Mouse (Mus musculus) liver, embryonic 15.5 days (tissue): Measurements from ENCODE around the gene Mapre3. TPM values are rescaled to one million over a fixed set of nuclear protein-coding genes. Genes with fewer than 3 reads are reported as not detected.

Experiments
- ATAC-seq: fragments of 200-750 bp; cut with Nextera tagmentation; 2 replicates; pipeline ENCODE4 v1.8.0; 2017; ENCODE audit warnings: moderate number of reproducible peaks, mild to moderate bottlenecking, moderate library complexity; ENCODE audit not compliant: insufficient read depth
- H3K27ac ChIP-seq: fragments of 300-500 bp; sonication (generic); replicated peaks from 2 replicates; pipeline ENCODE4 v1.5.1; 2015; ENCODE audit warnings: mild to moderate bottlenecking, inconsistent platforms
- H3K27me3 ChIP-seq: fragments of 300-500 bp; sonication (generic); 2 replicates; pipeline ENCODE4 v1.6.1; 2015; ENCODE audit warnings: mild to moderate bottlenecking, inconsistent platforms
- H3K36me3 ChIP-seq: fragments of 300-500 bp; sonication (generic); replicated peaks from 2 replicates; pipeline ENCODE4 v1.6.1; 2015; ENCODE audit warnings: moderate library complexity, mild to moderate bottlenecking, inconsistent platforms
- H3K4me1 ChIP-seq: fragments of 300-500 bp; sonication (generic); replicated peaks from 2 replicates; pipeline ENCODE4 v1.6.1; 2015; ENCODE audit warnings: inconsistent platforms
- H3K4me2 ChIP-seq: fragments of 300-500 bp; sonication (generic); 2 replicates; pipeline ENCODE4 v1.6.1; 2015; ENCODE audit warnings: moderate library complexity, mild to moderate bottlenecking, inconsistent platforms
- H3K4me3 ChIP-seq: fragments of 300-500 bp; sonication (generic); replicated peaks from 2 replicates; pipeline ENCODE4 v1.5.1; 2015; ENCODE audit warnings: mild to moderate bottlenecking, inconsistent platforms
- H3K9ac ChIP-seq: fragments of 300-500 bp; sonication (generic); 2 replicates; pipeline ENCODE4 v1.6.1; 2015; ENCODE audit warnings: moderate library complexity, mild to moderate bottlenecking, inconsistent platforms
- H3K9me3 ChIP-seq: fragments of 300-500 bp; sonication (generic); replicated peaks from 2 replicates; pipeline ENCODE4 v1.6.1; 2016; ENCODE audit warnings: inconsistent platforms
- WGBS: fragments of 180-500 bp; shearing (Covaris S2); methylation state at CpG from one replicate; pipeline ENCODE4 v1.1.7; 2015; ENCODE audit warnings: mixed read lengths; ENCODE audit not compliant: insufficient replicate concordance; 5-methylcytosine and 5-hydroxymethylcytosine counted together
- polyA plus RNA-seq: library from polyadenylated mRNA; unstranded; fragments of >200 nt; fragmentation: Nextera tagmentation; extraction: Ambion mirVana; gene quantifications from 2 replicates; pipeline ENCODE4 v1.2.1, GENCODE M21; 2015

Gene Mapre3
- polyA plus RNA-seq, 1 experiment from 2014 or later = 2.9 TPM

DNA sequence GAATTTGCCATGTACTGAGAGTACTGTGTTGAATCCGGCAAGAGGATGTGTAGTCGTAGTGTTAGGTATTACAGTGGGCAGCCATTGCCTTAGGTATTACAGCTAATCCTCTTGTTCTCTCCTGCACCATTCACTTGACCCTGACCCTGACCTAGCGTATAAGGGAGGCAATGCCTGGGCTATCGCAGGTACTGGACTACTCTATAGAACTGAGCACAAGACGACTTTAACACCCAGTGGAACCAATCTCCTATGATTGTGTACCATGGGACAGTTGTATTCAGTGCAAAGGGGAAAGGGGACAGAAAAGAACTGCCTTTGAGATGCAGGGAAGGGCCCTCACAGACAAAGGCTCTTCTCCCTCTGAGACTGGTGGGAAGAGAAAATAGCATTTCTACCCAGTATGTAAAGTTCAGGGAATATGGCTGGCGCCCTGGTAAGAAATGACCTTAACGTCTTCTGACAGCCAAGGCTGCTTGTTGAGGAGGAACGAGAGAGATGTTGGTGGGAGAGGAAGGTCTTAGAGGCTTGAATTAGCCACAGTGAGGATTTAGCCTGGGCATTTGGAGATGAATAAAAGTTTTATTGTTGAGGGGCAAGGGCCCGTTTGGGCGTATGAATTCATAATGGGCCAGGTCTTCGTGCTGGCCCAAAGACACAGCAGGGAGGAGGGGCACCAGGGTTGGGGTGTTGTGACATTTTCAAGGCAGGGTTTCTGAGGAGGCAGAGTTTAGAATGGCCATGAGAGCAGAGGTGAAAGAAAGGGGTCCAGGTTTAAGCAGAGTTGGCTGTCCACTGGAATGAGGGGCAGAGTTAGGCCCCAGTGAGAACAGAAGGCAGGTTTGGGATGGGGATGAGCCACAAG, 9.9 kb downstream of the Mapre3 start:
- H3K9ac ChIP-seq = no peak overlapping the region
- no peaks in the 10 kb centered on the region for H3K36me3 ChIP-seq
- no peaks in the 10 kb centered on the region for H3K4me1 ChIP-seq
- H3K27ac ChIP-seq = no peak overlapping the region
- no peak overlapping the region for H3K4me2 ChIP-seq
- 66% methylated on average over 11 of the region's 11 CpGs for WGBS
- no peaks in the 10 kb centered on the region for H3K27me3 ChIP-seq
- no peak overlapping the region for H3K4me3 ChIP-seq
- H3K9me3 ChIP-seq = no peaks in the 10 kb centered on the region
- ATAC-seq = no peak

DNA sequence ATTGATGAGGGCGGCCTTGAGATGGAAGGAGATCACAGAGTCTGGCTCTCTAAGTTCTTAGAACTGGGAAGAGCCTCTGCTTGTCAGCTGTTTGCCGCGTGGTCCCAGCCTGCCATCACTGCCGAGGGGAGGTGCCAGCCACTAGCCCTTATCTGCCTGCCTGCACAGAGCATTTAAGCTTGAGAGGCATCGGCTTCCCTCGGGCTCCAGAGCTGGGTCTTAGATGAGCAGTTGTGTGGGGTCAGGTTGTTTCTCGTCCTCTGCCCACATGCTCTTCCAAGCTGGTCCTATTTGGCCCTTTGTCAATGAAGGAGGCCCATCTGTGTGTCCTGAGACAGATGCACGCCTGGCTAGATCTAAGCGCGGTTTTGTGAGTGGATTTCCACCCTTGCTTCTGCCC, 10.7 kb downstream of the Mapre3 start:
- Histone ChIP-seq H3K4me2 (no peak overlapping the region), H3K27me3 (no peaks in the 10 kb centered on the region), H3K4me1 (no peaks in the 10 kb centered on the region), H3K9ac (no peak overlapping the region), H3K9me3 (no peaks in the 10 kb centered on the region), H3K36me3 (no peaks in the 10 kb centered on the region), H3K27ac (no peak overlapping the region), H3K4me3 (no peak overlapping the region)
- 42% methylated on average over 10 of the region's 10 CpGs for WGBS
- ATAC-seq = no peak

DNA sequence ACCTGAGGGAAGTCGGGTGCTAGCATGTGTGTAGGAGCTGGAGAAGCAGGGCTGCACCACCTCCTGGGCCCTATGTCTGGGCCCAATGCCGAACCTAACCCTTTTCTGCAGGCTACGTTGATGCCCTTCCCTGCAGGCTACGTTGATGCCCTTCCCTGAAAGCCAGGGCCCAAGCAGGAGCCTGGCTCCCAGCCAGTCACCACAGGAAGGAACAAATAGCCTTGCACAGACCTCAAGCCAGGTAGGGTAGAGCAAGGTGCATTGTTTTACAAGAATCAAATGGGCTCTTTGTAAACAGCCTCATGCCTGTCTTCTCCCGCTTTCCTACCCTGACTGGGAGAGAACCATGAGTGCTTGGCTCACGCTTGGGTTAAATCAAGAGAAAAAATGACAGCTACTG, 11.4 kb downstream of the Mapre3 start:
- no peaks in the 10 kb centered on the region for H3K4me1 ChIP-seq
- H3K9me3 ChIP-seq = no peaks in the 10 kb centered on the region
- no peak overlapping the region for H3K4me2 ChIP-seq
- no peak overlapping the region for H3K9ac ChIP-seq
- no peak overlapping the region for H3K4me3 ChIP-seq
- WGBS = 58% methylated on average over 6 of the region's 6 CpGs
- ATAC-seq = no peak
- H3K27me3 ChIP-seq = no peaks in the 10 kb centered on the region
- no peaks in the 10 kb centered on the region for H3K36me3 ChIP-seq
- no peak overlapping the region for H3K27ac ChIP-seq

DNA sequence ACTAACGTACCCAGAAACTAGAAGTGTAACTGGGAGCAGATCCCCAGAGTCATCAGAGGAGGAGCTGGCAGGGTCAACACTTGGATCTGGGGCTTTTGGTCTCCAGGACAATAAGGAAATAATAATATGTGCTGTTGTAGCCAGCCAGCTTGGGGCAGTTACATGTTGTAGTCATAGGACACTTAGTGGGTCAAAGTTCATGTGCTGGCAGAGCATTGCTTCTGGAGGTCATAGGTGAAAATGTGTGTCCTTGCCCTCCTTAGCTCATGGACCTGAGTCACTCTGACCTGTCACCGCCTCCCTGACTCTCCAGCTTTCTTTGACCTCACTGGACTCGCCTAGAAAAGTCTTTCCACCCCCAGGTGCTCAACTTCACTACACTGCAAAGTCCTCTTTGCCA, 19.0 kb downstream of the Mapre3 start:
- H3K4me1 ChIP-seq = 0 out of 2 replicates have a peak, but pooled peaks cover 8% of the 10 kb centered on the region
- H3K4me3 ChIP-seq = no peak overlapping the region
- no peaks in the 10 kb centered on the region for H3K36me3 ChIP-seq
- no peak overlapping the region for H3K4me2 ChIP-seq
- no peak overlapping the region for H3K9ac ChIP-seq
- no peak for ATAC-seq
- no peaks in the 10 kb centered on the region for H3K27me3 ChIP-seq
- H3K9me3 ChIP-seq = no peaks in the 10 kb centered on the region
- no peak overlapping the region for H3K27ac ChIP-seq
- 48% methylated on average over 3 of the region's 3 CpGs for WGBS

DNA sequence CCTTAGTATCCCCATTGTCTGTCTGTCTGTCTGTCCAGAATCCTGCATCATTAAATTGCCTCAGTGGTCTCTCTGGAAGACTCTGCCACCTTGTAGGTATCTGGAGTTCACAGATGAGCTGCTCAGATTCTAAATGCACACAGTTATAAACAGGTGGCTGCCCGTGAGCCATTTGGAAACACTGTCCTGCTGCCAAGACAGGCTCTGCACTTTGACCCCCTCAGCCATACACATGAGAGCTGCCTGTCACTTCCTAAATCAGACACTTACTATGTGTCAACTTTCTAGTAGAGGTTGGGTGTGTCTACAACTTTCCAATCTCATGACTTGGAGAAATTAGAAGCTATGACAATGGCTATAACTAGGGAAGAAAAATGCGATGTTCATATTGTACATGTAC, 25.3 kb downstream of the Mapre3 start:
- Histone ChIP-seq H3K4me3 (no peak overlapping the region), H3K4me2 (no peak overlapping the region), H3K36me3 (no peaks in the 10 kb centered on the region), H3K9me3 (no peaks in the 10 kb centered on the region), H3K27ac (no peak overlapping the region), H3K27me3 (no peaks in the 10 kb centered on the region), H3K4me1 (no peaks in the 10 kb centered on the region), H3K9ac (no peak overlapping the region)
- no peak for ATAC-seq
- 55% methylated on average over 2 of the region's 2 CpGs for WGBS

DNA sequence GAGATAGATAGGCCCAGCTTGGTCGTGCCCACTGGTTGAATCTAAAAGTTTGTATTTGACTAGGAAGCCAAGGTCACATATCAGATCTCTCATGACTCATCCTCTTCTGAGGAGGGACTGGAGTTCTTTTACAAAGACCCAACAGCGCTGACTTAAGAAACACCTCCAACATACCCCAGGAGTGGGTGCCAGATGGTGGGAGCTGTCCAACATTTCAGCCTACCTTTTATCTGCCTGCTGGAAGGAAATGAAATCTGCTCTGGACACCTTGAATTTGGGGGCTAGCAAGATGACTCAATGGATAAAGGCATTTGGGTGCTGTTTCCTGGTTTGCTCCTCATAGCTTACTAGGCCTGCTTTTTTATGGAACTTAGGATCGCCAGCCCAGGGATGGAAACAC, 27.5 kb downstream of the Mapre3 start:
- Histone ChIP-seq H3K9me3 (no peaks in the 10 kb centered on the region), H3K4me3 (no peak overlapping the region), H3K9ac (no peak overlapping the region), H3K4me2 (no peak overlapping the region), H3K27me3 (no peaks in the 10 kb centered on the region), H3K4me1 (no peaks in the 10 kb centered on the region), H3K36me3 (no peaks in the 10 kb centered on the region), H3K27ac (no peak overlapping the region)
- no peak for ATAC-seq
- 36% methylated on average over 3 of the region's 3 CpGs for WGBS

DNA sequence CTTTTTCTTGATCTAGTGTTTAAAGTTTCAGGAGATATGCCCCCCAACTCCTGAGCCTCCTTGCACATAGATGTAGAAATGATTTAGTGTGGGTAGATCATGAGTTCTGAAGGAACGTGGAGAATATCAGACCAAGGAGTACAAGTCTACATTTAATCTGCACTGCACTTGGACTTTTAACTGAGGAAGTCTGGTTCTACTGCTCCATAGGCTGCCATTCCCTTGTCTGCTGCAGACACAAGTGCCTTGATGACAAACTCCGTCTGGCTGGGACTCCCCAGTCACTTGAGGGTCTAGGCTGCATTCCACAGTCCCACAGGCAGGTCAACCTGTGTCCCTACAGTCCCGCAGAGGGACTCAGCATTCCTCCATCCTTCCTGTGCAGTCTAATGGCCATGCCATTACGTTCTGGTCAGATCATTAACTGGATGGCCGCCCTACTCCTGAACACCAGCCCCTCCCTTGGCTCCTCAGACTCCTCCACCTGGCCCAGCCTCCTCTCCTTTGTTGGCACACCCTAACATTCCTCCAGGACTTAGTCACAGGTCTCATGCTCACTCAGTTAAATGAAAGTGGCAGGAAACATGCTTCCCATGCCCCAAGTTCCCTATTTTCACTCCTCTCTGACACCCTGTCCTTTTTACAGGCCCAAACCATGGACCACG, 35.6 kb downstream of the Mapre3 start:
- no peaks in the 10 kb centered on the region for H3K9me3 ChIP-seq
- no peak overlapping the region for H3K27ac ChIP-seq
- peaks cover 3% of the 10 kb centered on the region; the same call in 1 of the 2 replicates for H3K27me3 ChIP-seq
- H3K4me1 ChIP-seq = 0 out of 2 replicates have a peak, but pooled peaks cover 4% of the 10 kb centered on the region
- no peak for ATAC-seq
- H3K4me3 ChIP-seq = no peak overlapping the region
- no peaks in the 10 kb centered on the region for H3K36me3 ChIP-seq
- WGBS = 35% methylated on average over 6 of the region's 6 CpGs
- H3K4me2 ChIP-seq = no peak overlapping the region
- no peak overlapping the region for H3K9ac ChIP-seq

DNA sequence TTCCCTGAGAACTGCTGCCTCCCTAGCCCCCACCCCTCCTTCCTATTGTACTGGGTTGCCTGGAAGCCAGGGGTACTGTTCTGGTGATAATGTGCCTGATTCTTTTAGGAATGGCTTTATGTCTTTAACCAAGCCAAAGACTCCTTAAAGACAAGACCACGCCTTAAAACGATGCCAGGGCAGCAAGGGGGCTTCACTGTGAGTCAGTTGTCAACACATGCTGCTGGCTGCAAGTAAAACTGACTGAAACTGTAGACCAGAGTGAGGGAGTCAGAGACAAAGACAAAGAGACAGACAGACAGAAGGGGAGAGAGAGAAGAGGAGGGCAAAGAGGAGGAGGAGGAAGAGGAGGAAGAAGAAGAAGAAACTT, 36.1 kb downstream of the Mapre3 start:
- H3K27ac ChIP-seq = no peak overlapping the region
- ATAC-seq = no peak
- H3K9ac ChIP-seq = no peak overlapping the region
- no peak overlapping the region for H3K4me2 ChIP-seq
- no peaks in the 10 kb centered on the region for H3K36me3 ChIP-seq
- peaks cover 3% of the 10 kb centered on the region; the same call in 1 of the 2 replicates for H3K27me3 ChIP-seq
- 0 out of 2 replicates have a peak, but pooled peaks cover 4% of the 10 kb centered on the region for H3K4me1 ChIP-seq
- no peak overlapping the region for H3K4me3 ChIP-seq
- 49% methylated on average over 2 of the region's 2 CpGs for WGBS
- H3K9me3 ChIP-seq = no peaks in the 10 kb centered on the region

DNA sequence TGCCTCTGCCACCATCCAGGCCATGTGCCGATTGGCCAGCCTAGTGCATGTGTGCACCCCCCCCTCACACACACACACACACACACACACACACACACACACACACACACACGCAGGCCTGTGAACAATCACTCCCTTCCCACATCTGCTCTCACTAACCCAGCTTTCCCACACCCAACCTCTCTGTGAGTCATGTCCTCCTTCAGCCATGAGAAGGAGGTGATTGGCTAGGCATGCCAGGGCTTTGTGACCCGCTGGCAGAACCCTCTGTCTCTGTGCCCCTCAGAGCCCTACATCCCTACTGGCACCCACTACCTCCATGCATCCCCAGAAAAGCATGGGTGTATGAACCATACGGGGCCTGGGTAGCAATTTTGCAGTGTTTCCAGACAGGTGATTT, 39.1 kb downstream of the Mapre3 start:
- no peak overlapping the region for H3K4me2 ChIP-seq
- WGBS = 62% methylated on average over 4 of the region's 4 CpGs
- H3K27ac ChIP-seq = no peak overlapping the region
- no peak overlapping the region for H3K9ac ChIP-seq
- no peak overlapping the region for H3K4me3 ChIP-seq
- peaks cover 3% of the 10 kb centered on the region; the same call in 1 of the 2 replicates for H3K27me3 ChIP-seq
- no peaks in the 10 kb centered on the region for H3K36me3 ChIP-seq
- 0 out of 2 replicates have a peak, but pooled peaks cover 4% of the 10 kb centered on the region for H3K4me1 ChIP-seq
- no peak for ATAC-seq
- no peaks in the 10 kb centered on the region for H3K9me3 ChIP-seq

DNA sequence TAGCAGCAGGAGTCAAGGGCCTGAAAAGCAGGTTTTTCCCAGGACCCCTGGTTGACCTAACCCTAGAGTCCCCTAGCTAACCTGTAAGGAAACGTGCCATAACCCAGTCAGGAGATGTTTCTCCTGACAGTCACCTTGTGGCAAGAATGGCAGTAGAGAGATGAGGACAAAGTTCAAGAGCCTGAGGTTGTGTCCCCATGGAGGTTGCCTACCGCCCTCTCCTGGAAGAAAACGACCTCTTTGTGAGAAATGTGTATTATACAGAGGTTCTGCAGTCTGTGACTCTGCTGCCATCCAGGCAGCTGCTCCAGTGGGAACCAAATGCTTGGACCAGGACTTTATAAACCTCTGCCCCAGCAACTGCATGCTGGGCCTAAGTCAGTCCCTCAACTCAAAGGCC, 41.2 kb downstream of the Mapre3 start:
- WGBS = 33% methylated on average over 3 of the region's 3 CpGs
- Histone ChIP-seq H3K4me2 (no peak overlapping the region), H3K27me3 (peaks cover 3% of the 10 kb centered on the region; the same call in 1 of the 2 replicates), H3K4me3 (no peak overlapping the region), H3K27ac (no peak overlapping the region), H3K36me3 (no peaks in the 10 kb centered on the region), H3K9me3 (no peaks in the 10 kb centered on the region), H3K4me1 (0 out of 2 replicates have a peak, but pooled peaks cover under 1% of the 10 kb centered on the region), H3K9ac (no peak overlapping the region)
- ATAC-seq = no peak

DNA sequence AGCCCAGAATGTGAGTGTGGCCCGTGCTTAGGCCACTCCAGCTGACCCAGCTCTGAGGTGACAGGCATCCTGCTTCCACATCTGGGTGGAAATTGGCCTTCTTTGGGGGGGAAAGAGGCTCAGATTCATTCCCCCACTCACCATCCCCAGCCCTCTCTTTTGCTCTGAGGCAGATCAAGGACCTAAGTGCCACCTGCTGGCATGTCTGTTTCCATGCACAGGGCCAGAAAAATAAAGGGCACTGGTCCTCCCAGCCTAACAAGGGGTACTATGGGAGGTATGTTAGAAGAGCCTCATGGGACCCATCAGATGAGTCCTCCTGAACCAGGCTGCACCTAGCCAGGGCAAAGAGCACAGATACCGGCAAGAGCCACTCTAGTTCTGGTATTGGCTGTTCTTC, 41.7 kb downstream of the Mapre3 start:
- H3K27ac ChIP-seq = no peak overlapping the region
- no peak for ATAC-seq
- no peaks in the 10 kb centered on the region for H3K36me3 ChIP-seq
- peaks cover 3% of the 10 kb centered on the region; the same call in 1 of the 2 replicates for H3K27me3 ChIP-seq
- H3K9ac ChIP-seq = no peak overlapping the region
- H3K4me1 ChIP-seq = no peaks in the 10 kb centered on the region
- no peak overlapping the region for H3K4me3 ChIP-seq
- 73% methylated on average over 2 of the region's 2 CpGs for WGBS
- H3K4me2 ChIP-seq = no peak overlapping the region
- no peaks in the 10 kb centered on the region for H3K9me3 ChIP-seq
